Mouse (Mus musculus): ENCODE measurements around the gene Amy2a3.
"Not testable (repeated sequence)": the region's sequence is repeated elsewhere in the genome, so short reads cannot be mapped to it uniquely, and the experiment has no call there.

The Amy2a3 gene

GRCm38 (mm10) chr3:113323952-113324351 lies at the start of gene Amy2a3:
Gene Amy2a3 (minus strand): TSS chr3:113324052.
- DNase-seq = not testable (repeated sequence)

- DNase-seq = not testable (repeated sequence)
Observed at GRCm38 (mm10) chr3:113356558-113356957, 32.7 kb upstream of the Amy2a3 start, which contains the start of gene Amy2a2. Gene Amy2a2 (minus strand): TSS chr3:113356658.

- DNase-seq = not testable (repeated sequence)
Observed at GRCm38 (mm10) chr3:113345484-113345883, 21.6 kb upstream of the Amy2a3 start.

GRCm38 (mm10) chr3:113312937-113313336 lies 10.9 kb downstream of the Amy2a3 start:
- not testable (repeated sequence) for DNase-seq

GRCm38 (mm10) chr3:113291349-113291748 lies 32.5 kb downstream of the Amy2a3 start, which contains the start of gene Amy2a4:
Gene Amy2a4 (minus strand): TSS chr3:113291449.
- DNase-seq = not testable (repeated sequence)

- DNase-seq = not testable (repeated sequence)
Observed at GRCm38 (mm10) chr3:113280285-113280684, 43.6 kb downstream of the Amy2a3 start.

- DNase-seq = not testable (repeated sequence)
Observed at GRCm38 (mm10) chr3:113279586-113279985, 44.3 kb downstream of the Amy2a3 start.
